Mouse (Mus musculus): ENCODE measurements around the gene Ppdpf.

The Ppdpf gene

GRCm38 (mm10) chr2:181187121-181188000 is at the start of gene Ppdpf:
Ppdpf (plus strand) TSS chr2:181187247.
- peak; percentile 88 for DNase-seq

- DNase-seq, result peak; percentile 85
Measured at GRCm38 (mm10) chr2:181139641-181140193, 47.3 kb upstream of the Ppdpf start.

GRCm38 (mm10) chr2:181142703-181143135 is 44.3 kb upstream of the Ppdpf start:
- peak; percentile 69 for DNase-seq

GRCm38 (mm10) chr2:181143509-181144276 is 43.4 kb upstream of the Ppdpf start:
- no peak for DNase-seq

GRCm38 (mm10) chr2:181144675-181145074 is 42.4 kb upstream of the Ppdpf start:
- DNase-seq, result no peak

- DNase-seq, result peak; percentile 65
Measured at GRCm38 (mm10) chr2:181146976-181147545, 40.0 kb upstream of the Ppdpf start.

GRCm38 (mm10) chr2:181147546-181148317 is 39.3 kb upstream of the Ppdpf start:
- DNase-seq, result peak; percentile 38

- peak; percentile 65 for DNase-seq
Measured at GRCm38 (mm10) chr2:181148318-181148955, 38.6 kb upstream of the Ppdpf start.

GRCm38 (mm10) chr2:181150281-181150680 is 36.8 kb upstream of the Ppdpf start:
- DNase-seq, result peak; percentile 39

GRCm38 (mm10) chr2:181152701-181153100 is 34.3 kb upstream of the Ppdpf start:
- peak; percentile 68 for DNase-seq

- no peak for DNase-seq
Measured at GRCm38 (mm10) chr2:181153131-181153530, 33.9 kb upstream of the Ppdpf start.

GRCm38 (mm10) chr2:181153837-181154236 is 33.2 kb upstream of the Ppdpf start:
- peak; percentile 70 for DNase-seq

GRCm38 (mm10) chr2:181154361-181154760 is 32.7 kb upstream of the Ppdpf start:
- peak; percentile 68 for DNase-seq

- peak; percentile 73 for DNase-seq
Measured at GRCm38 (mm10) chr2:181154831-181155415, 32.1 kb upstream of the Ppdpf start.

GRCm38 (mm10) chr2:181155801-181156200 is 31.2 kb upstream of the Ppdpf start:
- peak; percentile 89 for DNase-seq

GRCm38 (mm10) chr2:181156248-181157121 is 30.6 kb upstream of the Ppdpf start, which contains the start of gene Eef1a2:
Eef1a2 (minus strand) TSS chr2:181157014.
- peak; percentile 90 for DNase-seq

GRCm38 (mm10) chr2:181157180-181157579 is 29.9 kb upstream of the Ppdpf start:
- DNase-seq, result no peak

- DNase-seq, result peak; percentile 54
Measured at GRCm38 (mm10) chr2:181157716-181158302, 29.2 kb upstream of the Ppdpf start.

GRCm38 (mm10) chr2:181158471-181158870 is 28.6 kb upstream of the Ppdpf start:
- peak; percentile 44 for DNase-seq

GRCm38 (mm10) chr2:181159091-181159514 is 27.9 kb upstream of the Ppdpf start:
- DNase-seq, result peak; percentile 93

All from cerebellum, adult 11-12 months (tissue).